Mouse (Mus musculus): ENCODE data around the gene Snrpe.

- no peak for TF ChIP-seq CTCF (IDR thresholded peaks at IDR 0.05; ENCODE audit: control insufficient read depth, insufficient read depth, insufficient read length)
- TF ChIP-seq CEBPB (IDR thresholded peaks at IDR 0.05; ENCODE audit: low read depth) = no peak
- no peak for TF ChIP-seq MYOG (IDR thresholded peaks at IDR 0.05; ENCODE audit: control insufficient read depth, extremely low read depth, insufficient read length)
- no peak for TF ChIP-seq MYOD1 (IDR thresholded peaks at IDR 0.05; ENCODE audit: control insufficient read depth, insufficient read length, low read depth)
- TF ChIP-seq FOSL1 (IDR thresholded peaks at IDR 0.05; ENCODE audit: insufficient read depth, low read length, poor library complexity, severe bottlenecking) = no peak
- TF ChIP-seq USF1 (IDR thresholded peaks at IDR 0.05; ENCODE audit: low read depth) = no peak
- no peak for TF ChIP-seq MAX (IDR thresholded peaks at IDR 0.05)
These were observed 38.8 kb downstream of the Snrpe start for GRCm38 (mm10) chr1:133571293-133571692.
